In genomic region chr8:87466936-87467602, GRCm38 (mm10) we compare ENCODE assay signal across 23 mouse cellular contexts. TPM values are rescaled to one million over a fixed set of nuclear protein-coding genes. Genes with fewer than 3 reads are reported as not detected.
DNase-seq lines count a peak whose midpoint lies in the region; ATAC-seq and TF ChIP-seq lines count a peak whose summit lies in the region.
"Had no signal": no experiment of that assay in that cellular context is flagged by ENCODE, and none has a peak within 500 bp of the region (broad histone marks: within the 10 kb centered on the region; RNA-seq: fewer than 3 reads in every experiment).

No protein-coding gene starts in this region.

- H3K27me3 ChIP-seq in hindbrain, postnatal 0 days (ENCODE audit: insufficient read depth, low read length) = peaks cover 17% of the 10 kb centered on the region
- H3K27me3 ChIP-seq in hindbrain, embryonic 12.5 days = peaks cover 78% of the 10 kb centered on the region
- peaks cover 92% of the 10 kb centered on the region for H3K27me3 ChIP-seq in midbrain, embryonic 10.5 days (ENCODE audit: low read depth, poor library complexity, severe bottlenecking)

- intact Hi-C loops in gastrocnemius, adult 2 months (cut with DNase I) = no loop called here

- peak; percentile 70 for DNase-seq in cerebellum, adult 9-10 months
- DNase-seq in cerebellum, postnatal 4 days (ENCODE audit: low spot score in 2 of 2) = no peak
- no peak for DNase-seq in hindbrain, postnatal 0 days (ENCODE audit: low spot score)
- DNase-seq in cerebellum, postnatal 14 days = peak; percentile 46 to 59
- no peak for DNase-seq in midbrain, embryonic 10.5 days (ENCODE audit: low spot score)
- no peak for DNase-seq in gastrocnemius, adult 2 months
- DNase-seq: adrenal gland, adult 2 months; adrenal gland, postnatal 25 days; embryo, embryonic 11 days; gastrocnemius, postnatal 10 days; heart, postnatal 36 days; kidney, adult 11 months; kidney, adult 9 months had no signal

- no peak for ATAC-seq in hindbrain, postnatal 0 days
- ATAC-seq in hindbrain, embryonic 12.5 days (ENCODE audit: low FRiP score) = no peak
- ATAC-seq: forebrain, embryonic 14.5 days had no signal

- H3K27ac ChIP-seq in hindbrain, postnatal 0 days = peak overlapping the region; percentile 22; the same call in 1 of the 2 replicates
- H3K27ac ChIP-seq in hindbrain, embryonic 12.5 days = no peak overlapping the region
- no peak overlapping the region for H3K27ac ChIP-seq in midbrain, embryonic 10.5 days (replicated peaks)
- no peak overlapping the region for H3K27ac ChIP-seq in gastrocnemius, adult 2 months
- H3K27ac ChIP-seq: embryonic facial prominence, embryonic 15.5 days; forebrain, embryonic 10.5 days; heart, embryonic 13.5 days; kidney, postnatal 0 days had no signal

- H3K36me3 ChIP-seq in hindbrain, postnatal 0 days (ENCODE audit: insufficient read depth, low read length) = no peaks in the 10 kb centered on the region
- H3K36me3 ChIP-seq in hindbrain, embryonic 12.5 days = no peaks in the 10 kb centered on the region
- H3K36me3 ChIP-seq in midbrain, embryonic 10.5 days = no peaks in the 10 kb centered on the region
- H3K36me3 ChIP-seq: embryonic facial prominence, embryonic 15.5 days; forebrain, embryonic 10.5 days; heart, embryonic 13.5 days; hindbrain, embryonic 13.5 days had no signal

- H3K4me3 ChIP-seq in hindbrain, postnatal 0 days (ENCODE audit: low read length) = no peak overlapping the region
- no peak overlapping the region for H3K4me3 ChIP-seq in hindbrain, embryonic 12.5 days
- no peak overlapping the region for H3K4me3 ChIP-seq in midbrain, embryonic 10.5 days
- H3K4me3 ChIP-seq in gastrocnemius, adult 2 months = no peak overlapping the region
- H3K4me3 ChIP-seq: embryonic facial prominence, embryonic 15.5 days; erythroblast, embryonic 14.5 days; forebrain, embryonic 10.5 days; heart, embryonic 13.5 days; hindbrain, embryonic 13.5 days had no signal

- no peaks in the 10 kb centered on the region for H3K9me3 ChIP-seq in hindbrain, postnatal 0 days (ENCODE audit: low read length)
- H3K9me3 ChIP-seq in hindbrain, embryonic 12.5 days (replicated peaks) = 0 out of 2 replicates have a peak, but pooled peaks cover 3% of the 10 kb centered on the region
- H3K9me3 ChIP-seq in midbrain, embryonic 10.5 days (replicated peaks) = no peaks in the 10 kb centered on the region
- H3K9me3 ChIP-seq: embryonic facial prominence, embryonic 15.5 days; forebrain, embryonic 10.5 days; heart, embryonic 13.5 days; hindbrain, embryonic 13.5 days had no signal

- TF ChIP-seq CTCF in hindbrain, postnatal 0 days (IDR thresholded peaks at IDR 0.05; ENCODE audit: low read depth) = no peak
- TF ChIP-seq CTCF in gastrocnemius, adult 2 months (IDR thresholded peaks at IDR 0.05) = no peak

- no peak overlapping the region for H3K9ac ChIP-seq in hindbrain, postnatal 0 days (replicated peaks; ENCODE audit: low read length)
- H3K9ac ChIP-seq in hindbrain, embryonic 12.5 days = no peak overlapping the region
- H3K9ac ChIP-seq: embryonic facial prominence, embryonic 15.5 days; heart, embryonic 13.5 days had no signal

- no peak overlapping the region for H3K4me2 ChIP-seq in hindbrain, postnatal 0 days (ENCODE audit: low read depth, low read length)
- H3K4me2 ChIP-seq in hindbrain, embryonic 12.5 days (replicated peaks) = no peak overlapping the region
- H3K4me2 ChIP-seq: embryonic facial prominence, embryonic 15.5 days; heart, embryonic 13.5 days had no signal

- 56% methylated on average over 1 of the region's 1 CpGs for WGBS in hindbrain, postnatal 0 days
- WGBS in hindbrain, embryonic 12.5 days = 50% methylated on average over 1 of the region's 1 CpGs
- 88% methylated on average over 1 of the region's 1 CpGs for WGBS in midbrain, embryonic 10.5 days

- H3K4me1 ChIP-seq in hindbrain, postnatal 0 days (ENCODE audit: insufficient read depth, low read length) = peaks cover 4% of the 10 kb centered on the region; the same call in 1 of the 2 replicates
- peaks cover 36% of the 10 kb centered on the region for H3K4me1 ChIP-seq in hindbrain, embryonic 12.5 days
- H3K4me1 ChIP-seq in midbrain, embryonic 10.5 days = peaks cover 40% of the 10 kb centered on the region

RNA-seq across cellular contexts. Expression of gene Cbln1, which starts 5.3 kb away (rescaled TPM):
- total RNA-seq in hindbrain, postnatal 0 days (2014; rRNA removed) = 163 and 181 TPM in 2 replicates
- 56.8 and 64.9 TPM in 2 replicates for polyA plus RNA-seq in hindbrain, postnatal 0 days (2015; fragmentation: Nextera tagmentation; extraction: Ambion mirVana)
- 21.5 and 27.0 TPM in 2 replicates for polyA plus RNA-seq in hindbrain, embryonic 12.5 days (2016; fragmentation: Nextera tagmentation; extraction: Ambion mirVana)
- polyA plus RNA-seq in midbrain, embryonic 10.5 days (2016; fragmentation: Nextera tagmentation; extraction: Ambion mirVana) = 2.7 and 3.3 TPM in 2 replicates
- not detected for total RNA-seq in gastrocnemius, adult 2 months (2021)
- total RNA-seq: common myeloid progenitor, adult 5-6 weeks had no signal
- polyA plus RNA-seq: erythroblast, embryonic 14.5 days; heart, postnatal 0 days had no signal

Comparison
In these comparisons a context has a peak if more than half of its experiments do, and no peak if none do; other contexts are left out.
1. DNase-seq: peak in cerebellum, adult 9-10 months (single experiment) and cerebellum, postnatal 14 days (2 of 2); none in cerebellum, postnatal 4 days (0 of 2), hindbrain, postnatal 0 days (single experiment), midbrain, embryonic 10.5 days (single experiment) and gastrocnemius, adult 2 months (single experiment).